Mouse (Mus musculus): ENCODE data around the gene R3hdm2. TPM values are rescaled to one million over a fixed set of nuclear protein-coding genes. Genes with fewer than 3 reads are reported as not detected.
A peak's percentile ranks its signal among the peaks of the same experiment; 100 is the strongest.

Gene R3hdm2
- polyA plus RNA-seq, 1 experiment from 2014 or later, result 30.4 TPM

DNA sequence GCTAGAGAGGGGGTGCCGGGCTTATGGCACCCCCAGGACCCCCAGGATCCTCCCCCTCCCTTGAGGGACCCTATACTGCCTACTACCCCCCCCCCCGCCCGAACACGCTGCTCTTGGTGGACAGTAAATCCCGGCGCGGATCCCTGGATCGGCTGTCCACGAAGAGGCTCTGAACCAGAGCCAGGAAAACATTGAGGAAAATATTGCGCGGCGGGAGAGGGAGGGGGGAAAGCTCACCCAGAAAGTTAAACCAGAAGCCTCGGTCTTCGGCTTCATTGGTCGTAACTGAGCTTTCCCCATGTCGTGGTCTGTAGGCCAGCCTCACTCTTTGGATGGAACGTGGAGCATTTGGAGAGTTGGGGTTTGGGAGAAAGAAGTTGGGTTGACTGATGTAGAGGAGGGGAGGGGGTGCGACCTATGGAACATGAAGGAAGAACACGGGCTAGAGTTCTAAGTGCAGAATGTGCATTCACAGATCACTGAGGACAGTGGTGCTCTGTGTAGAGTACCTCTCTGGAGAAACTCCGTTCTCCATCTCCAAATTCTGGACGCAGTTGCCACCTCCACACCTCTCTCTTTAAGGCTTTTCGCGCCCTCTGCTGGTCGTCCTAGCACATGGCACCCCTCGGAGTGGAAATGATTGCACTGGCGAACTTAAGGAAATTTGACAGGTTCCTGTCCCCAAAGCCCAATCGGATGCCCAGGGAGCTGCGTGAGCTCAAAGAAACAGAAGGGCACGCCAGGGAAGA lies 38.1 kb upstream of the R3hdm2 start, which contains the start of gene Gli1:
Gene Gli1 (minus strand): TSS at position 84 of the 749 bp plus-strand sequence.
- Histone ChIP-seq H3K4me3 (peak within 1 kb of the TSS; percentile 57), H3K4me2 (peak within 1 kb of the TSS; percentile 96), H3K9ac (peak within 1 kb of the TSS; percentile 71), H3K36me3 (no peaks in the 10 kb centered on the region), H3K27ac (replicated peaks) (no peak within 1 kb of the TSS), H3K9me3 (no peaks in the 10 kb centered on the region), H3K27me3 (replicated peaks) (peaks cover 50% of the 10 kb centered on the region), H3K4me1 (peaks cover 34% of the 10 kb centered on the region)
- no peak for ATAC-seq (ENCODE audit: extremely low read depth, insufficient number of reproducible peaks, low FRiP score, low TSS enrichment)
- WGBS, result under 1% methylated on average over 29 of the region's 29 CpGs

DNA sequence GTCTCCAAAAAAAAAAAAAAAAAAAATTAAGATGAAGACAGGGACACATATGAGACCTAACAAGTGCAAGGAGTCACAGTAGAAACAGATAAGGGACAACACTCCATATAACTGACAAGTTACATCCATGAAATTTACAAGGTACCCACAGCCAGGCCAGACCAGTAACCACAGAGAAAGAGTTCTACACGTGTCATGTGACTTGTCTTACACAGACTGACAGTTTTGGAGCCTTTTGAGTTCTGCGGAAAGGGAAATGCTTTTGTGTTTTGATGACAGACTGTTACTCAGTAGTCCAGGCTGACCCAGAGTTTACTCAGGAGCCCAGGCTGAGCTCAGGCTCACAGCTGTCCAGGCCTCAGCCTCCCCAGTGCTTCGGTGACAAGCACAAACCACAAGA lies 37.1 kb upstream of the R3hdm2 start:
- Histone ChIP-seq H3K9ac (no peak overlapping the region), H3K9me3 (no peaks in the 10 kb centered on the region), H3K27me3 (replicated peaks) (peaks cover 40% of the 10 kb centered on the region), H3K27ac (replicated peaks) (no peak overlapping the region), H3K4me1 (peaks cover 34% of the 10 kb centered on the region), H3K4me2 (no peak overlapping the region), H3K36me3 (no peaks in the 10 kb centered on the region), H3K4me3 (no peak overlapping the region)
- no peak for ATAC-seq (ENCODE audit: extremely low read depth, insufficient number of reproducible peaks, low FRiP score, low TSS enrichment)
- WGBS, result 66% methylated on average over 3 of the region's 3 CpGs

DNA sequence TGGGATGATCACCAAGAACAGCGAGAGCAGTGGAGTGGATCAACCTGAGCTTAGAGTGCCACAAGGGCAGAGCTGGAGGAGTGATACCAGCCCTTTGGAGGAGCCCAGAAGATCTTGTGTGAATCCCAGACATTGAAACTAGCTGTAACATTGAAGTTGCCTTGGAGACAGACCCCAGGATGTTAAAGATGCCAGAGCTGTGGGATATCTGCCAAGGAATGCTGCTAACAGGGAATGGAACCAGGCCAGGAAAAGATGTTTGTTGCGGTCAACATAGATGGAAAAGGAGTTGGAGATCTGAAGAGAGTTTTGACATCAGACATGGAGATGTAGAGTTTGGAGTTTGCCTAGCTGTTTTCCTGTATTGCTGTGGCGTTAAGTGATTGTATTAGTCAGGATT lies 34.0 kb upstream of the R3hdm2 start:
- Histone ChIP-seq H3K27ac (replicated peaks) (no peak overlapping the region), H3K4me1 (peaks cover 22% of the 10 kb centered on the region), H3K9me3 (no peaks in the 10 kb centered on the region), H3K4me3 (no peak overlapping the region), H3K27me3 (replicated peaks) (peaks cover 21% of the 10 kb centered on the region), H3K4me2 (no peak overlapping the region), H3K36me3 (no peaks in the 10 kb centered on the region), H3K9ac (no peak overlapping the region)
- no peak for ATAC-seq (ENCODE audit: extremely low read depth, insufficient number of reproducible peaks, low FRiP score, low TSS enrichment)
- 59% methylated on average over 3 of the region's 3 CpGs for whole genome bisulfite sequencing

DNA sequence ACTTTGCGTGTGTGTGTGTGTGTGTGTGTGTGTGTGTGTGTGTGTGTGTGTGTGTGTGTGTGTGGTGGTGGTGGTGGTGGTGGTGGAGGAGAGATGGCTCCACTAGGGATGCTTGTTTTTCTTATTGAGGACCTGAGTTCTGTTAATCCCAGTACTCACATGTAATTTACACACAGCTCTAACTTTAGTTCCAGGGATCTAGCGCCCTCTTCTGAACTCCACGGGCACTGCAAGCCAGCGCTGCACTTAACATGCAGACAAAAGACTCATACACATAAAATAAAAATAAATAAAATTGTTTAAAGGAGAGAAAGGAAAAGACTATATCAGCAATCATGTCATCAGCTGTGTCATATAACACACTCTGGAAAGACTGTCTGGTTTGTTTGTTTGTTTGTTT lies 31.2 kb upstream of the R3hdm2 start:
- no peak overlapping the region for H3K4me3 ChIP-seq
- no peak for ATAC-seq (ENCODE audit: extremely low read depth, insufficient number of reproducible peaks, low FRiP score, low TSS enrichment)
- no peaks in the 10 kb centered on the region for H3K36me3 ChIP-seq
- peaks cover 11% of the 10 kb centered on the region; the same call in 1 of the 2 replicates for H3K4me1 ChIP-seq
- no peak overlapping the region for H3K9ac ChIP-seq
- peaks cover 21% of the 10 kb centered on the region for H3K27me3 ChIP-seq (replicated peaks)
- H3K4me2 ChIP-seq, result no peak overlapping the region
- no peaks in the 10 kb centered on the region for H3K9me3 ChIP-seq
- H3K27ac ChIP-seq (replicated peaks), result no peak overlapping the region
- WGBS, result 61% methylated on average over 3 of the region's 4 CpGs

DNA sequence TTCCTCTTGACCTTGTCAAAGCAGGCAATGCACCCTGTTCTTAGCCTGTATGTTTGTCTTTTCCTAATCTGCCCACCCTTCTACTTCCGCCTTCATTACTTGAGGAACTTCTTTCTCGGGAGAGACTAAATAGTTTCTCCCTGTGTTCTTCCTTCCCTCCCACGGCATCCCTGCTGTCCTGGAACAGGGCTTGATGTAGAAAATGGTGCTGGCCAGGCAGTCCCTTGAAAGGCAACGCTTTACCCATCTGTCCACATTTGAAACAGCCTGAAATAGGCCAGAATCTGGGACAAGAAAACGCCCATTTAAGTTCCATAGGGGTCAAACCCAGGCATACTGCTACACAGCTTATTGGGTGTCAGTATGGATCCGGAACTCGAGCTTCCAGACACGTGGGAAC lies 30.3 kb upstream of the R3hdm2 start:
- H3K36me3 ChIP-seq, result no peaks in the 10 kb centered on the region
- no peak overlapping the region for H3K4me2 ChIP-seq
- no peak overlapping the region for H3K4me3 ChIP-seq
- no peak for ATAC-seq (ENCODE audit: extremely low read depth, insufficient number of reproducible peaks, low FRiP score, low TSS enrichment)
- H3K9me3 ChIP-seq, result no peaks in the 10 kb centered on the region
- no peak overlapping the region for H3K27ac ChIP-seq (replicated peaks)
- peaks cover 21% of the 10 kb centered on the region for H3K27me3 ChIP-seq (replicated peaks)
- H3K9ac ChIP-seq, result no peak overlapping the region
- H3K4me1 ChIP-seq, result peaks cover 11% of the 10 kb centered on the region; the same call in 1 of the 2 replicates
- WGBS, result 64% methylated on average over 8 of the region's 8 CpGs

DNA sequence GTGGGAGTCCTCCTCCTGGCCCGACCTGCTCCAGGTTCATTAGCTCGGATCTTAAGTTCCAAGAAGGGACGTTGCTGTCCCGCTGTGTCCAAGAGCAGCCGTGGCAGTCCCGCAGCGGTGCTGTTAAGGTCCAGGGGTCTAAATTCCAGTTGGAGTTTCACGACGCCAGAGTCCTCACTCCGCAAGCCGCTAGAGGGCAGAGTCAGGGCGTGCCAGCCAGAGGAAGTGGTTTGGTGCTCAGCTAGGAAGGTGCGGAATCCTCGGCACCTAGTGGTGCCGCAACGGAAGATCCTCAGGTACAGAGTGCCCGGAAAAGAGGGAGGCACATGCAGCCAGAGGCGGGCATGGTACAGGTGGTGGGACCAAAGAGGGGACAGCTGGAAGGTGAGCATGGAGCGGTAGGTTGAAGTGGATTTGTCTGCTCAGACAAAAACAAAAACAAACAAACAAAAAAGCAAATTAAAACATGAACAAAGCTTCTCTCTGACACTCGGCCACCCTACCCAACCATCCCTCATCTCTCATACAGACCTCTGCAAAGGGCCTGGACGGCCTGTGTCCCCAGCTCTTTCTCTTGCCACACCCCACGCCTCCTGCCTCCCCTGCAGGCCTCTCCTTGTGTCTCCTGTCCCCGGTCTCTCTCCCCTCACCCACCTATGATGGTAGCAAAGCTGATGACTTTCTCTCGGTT lies 29.4 kb upstream of the R3hdm2 start:
- no peaks in the 10 kb centered on the region for H3K9me3 ChIP-seq
- WGBS, result 11% methylated on average over 24 of the region's 24 CpGs
- H3K27me3 ChIP-seq (replicated peaks), result peaks cover 27% of the 10 kb centered on the region

DNA sequence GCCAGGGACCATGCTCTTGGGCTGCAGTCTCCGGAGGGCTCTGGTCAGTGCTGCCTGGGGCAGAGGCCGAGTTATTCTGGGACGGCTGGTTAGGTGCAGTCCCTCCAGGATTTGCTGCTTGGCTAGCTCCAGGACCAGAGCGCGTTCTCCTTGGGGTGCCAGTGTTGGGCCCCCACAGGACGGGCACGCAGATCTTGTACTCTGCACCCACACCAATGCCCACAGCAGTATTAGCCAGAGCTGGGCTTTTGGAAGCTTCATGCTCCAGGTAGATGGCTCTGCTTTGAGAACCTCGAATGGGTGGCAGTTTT lies 28.9 kb upstream of the R3hdm2 start:
- H3K27me3 ChIP-seq (replicated peaks), result peaks cover 32% of the 10 kb centered on the region
- no peaks in the 10 kb centered on the region for H3K36me3 ChIP-seq
- H3K4me1 ChIP-seq, result peaks cover 11% of the 10 kb centered on the region; the same call in 1 of the 2 replicates
- H3K4me2 ChIP-seq, result no peak overlapping the region; the same call in 1 of the 2 replicates
- no peaks in the 10 kb centered on the region for H3K9me3 ChIP-seq
- no peak overlapping the region for H3K4me3 ChIP-seq
- no peak overlapping the region for H3K27ac ChIP-seq (replicated peaks)
- H3K9ac ChIP-seq, result peak overlapping the region; percentile 74
- 79% methylated on average over 8 of the region's 8 CpGs for WGBS
- ATAC-seq (ENCODE audit: extremely low read depth, insufficient number of reproducible peaks, low FRiP score, low TSS enrichment), result no peak

More for the DNA sequence above, 29.4 kb upstream of the R3hdm2 start:
- H3K4me2 ChIP-seq, result peak overlapping the region; percentile 65
- H3K4me3 ChIP-seq, result peak overlapping the region; percentile 37
- peaks cover 11% of the 10 kb centered on the region; the same call in 1 of the 2 replicates for H3K4me1 ChIP-seq
- no peak overlapping the region for H3K27ac ChIP-seq (replicated peaks)
- ATAC-seq (ENCODE audit: extremely low read depth, insufficient number of reproducible peaks, low FRiP score, low TSS enrichment), result no peak; the same call in 1 of the 2 replicates
- no peaks in the 10 kb centered on the region for H3K36me3 ChIP-seq
- peak overlapping the region; percentile 74 for H3K9ac ChIP-seq

DNA sequence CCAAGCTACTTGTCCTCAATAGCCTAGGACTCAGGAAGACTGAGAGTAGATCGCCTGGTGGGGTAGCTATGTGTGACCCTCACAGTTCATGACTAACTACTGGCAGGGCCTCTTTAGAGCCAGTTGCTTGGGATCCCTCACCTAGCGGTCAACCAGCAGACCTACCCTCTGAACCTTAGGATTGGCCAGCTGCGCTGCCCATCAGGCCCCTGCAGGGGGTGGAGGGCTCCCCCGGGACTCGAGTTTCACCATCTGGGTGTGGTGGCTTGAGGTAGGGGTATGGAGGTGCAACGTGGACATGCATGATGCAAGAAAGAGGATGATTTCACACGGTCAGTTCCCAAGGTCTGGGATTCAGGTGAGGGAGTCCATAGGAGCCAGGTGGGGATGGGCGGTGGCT lies 28.4 kb upstream of the R3hdm2 start:
- peaks cover 35% of the 10 kb centered on the region for H3K27me3 ChIP-seq (replicated peaks)
- no peak overlapping the region for H3K27ac ChIP-seq (replicated peaks)
- peaks cover 11% of the 10 kb centered on the region; the same call in 1 of the 2 replicates for H3K4me1 ChIP-seq
- no peak overlapping the region for H3K4me3 ChIP-seq
- WGBS, result 57% methylated on average over 8 of the region's 8 CpGs
- no peaks in the 10 kb centered on the region for H3K36me3 ChIP-seq
- no peak overlapping the region; the same call in 1 of the 2 replicates for H3K9ac ChIP-seq
- no peak overlapping the region for H3K4me2 ChIP-seq
- H3K9me3 ChIP-seq, result no peaks in the 10 kb centered on the region
- no peak for ATAC-seq (ENCODE audit: extremely low read depth, insufficient number of reproducible peaks, low FRiP score, low TSS enrichment)

DNA sequence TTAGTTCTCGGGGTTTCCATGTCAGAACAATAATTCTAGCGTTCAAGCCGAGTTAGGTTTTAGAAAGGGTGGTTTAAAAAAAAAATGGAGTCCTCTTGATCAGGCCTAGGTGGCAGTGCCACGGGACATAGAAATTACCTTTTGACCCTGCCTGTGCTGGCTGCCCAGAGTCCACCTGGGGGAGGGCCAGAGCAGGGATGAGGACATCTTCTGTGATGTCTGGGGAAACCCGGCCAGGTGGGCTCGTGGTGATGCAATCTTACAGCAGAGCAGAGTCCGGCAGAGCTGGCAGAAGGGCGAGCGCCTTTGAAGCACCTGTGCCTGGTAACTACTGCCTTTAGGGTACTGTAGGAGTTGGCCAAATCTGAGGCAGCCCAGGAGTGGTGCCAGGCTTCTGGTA lies 27.9 kb upstream of the R3hdm2 start:
- no peak overlapping the region for H3K9ac ChIP-seq
- H3K36me3 ChIP-seq, result no peaks in the 10 kb centered on the region
- H3K4me3 ChIP-seq, result no peak overlapping the region
- H3K27ac ChIP-seq (replicated peaks), result no peak overlapping the region
- H3K4me1 ChIP-seq, result peaks cover 11% of the 10 kb centered on the region; the same call in 1 of the 2 replicates
- 80% methylated on average over 9 of the region's 9 CpGs for WGBS
- H3K4me2 ChIP-seq, result no peak overlapping the region
- peaks cover 35% of the 10 kb centered on the region for H3K27me3 ChIP-seq (replicated peaks)
- ATAC-seq (ENCODE audit: extremely low read depth, insufficient number of reproducible peaks, low FRiP score, low TSS enrichment), result no peak
- no peaks in the 10 kb centered on the region for H3K9me3 ChIP-seq

DNA sequence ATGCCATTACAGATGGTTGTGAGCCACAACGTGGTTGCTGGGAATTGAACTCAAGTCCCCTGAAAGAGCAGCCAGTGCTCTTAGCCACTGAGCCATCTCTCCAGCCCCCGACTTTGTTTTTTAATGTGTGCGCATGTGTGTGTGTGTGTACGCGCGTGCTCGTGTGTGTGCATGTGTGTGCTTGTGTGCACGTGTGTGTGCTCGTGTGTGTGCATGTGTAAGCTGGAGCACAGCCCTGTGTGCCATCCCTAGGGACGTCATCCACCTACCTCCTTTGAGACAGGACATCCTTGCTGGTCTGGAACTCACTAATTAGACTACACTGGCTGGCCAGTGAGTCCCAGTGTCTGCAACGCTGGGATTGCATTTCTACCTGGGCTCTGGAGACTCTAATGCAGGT lies 27.4 kb upstream of the R3hdm2 start:
- Histone ChIP-seq H3K9me3 (no peaks in the 10 kb centered on the region), H3K4me3 (no peak overlapping the region), H3K9ac (no peak overlapping the region), H3K36me3 (no peaks in the 10 kb centered on the region), H3K27ac (replicated peaks) (no peak overlapping the region), H3K4me1 (peaks cover 11% of the 10 kb centered on the region; the same call in 1 of the 2 replicates), H3K27me3 (replicated peaks) (peaks cover 35% of the 10 kb centered on the region), H3K4me2 (no peak overlapping the region)
- no peak for ATAC-seq (ENCODE audit: extremely low read depth, insufficient number of reproducible peaks, low FRiP score, low TSS enrichment)
- WGBS, result 85% methylated on average over 11 of the region's 11 CpGs

DNA sequence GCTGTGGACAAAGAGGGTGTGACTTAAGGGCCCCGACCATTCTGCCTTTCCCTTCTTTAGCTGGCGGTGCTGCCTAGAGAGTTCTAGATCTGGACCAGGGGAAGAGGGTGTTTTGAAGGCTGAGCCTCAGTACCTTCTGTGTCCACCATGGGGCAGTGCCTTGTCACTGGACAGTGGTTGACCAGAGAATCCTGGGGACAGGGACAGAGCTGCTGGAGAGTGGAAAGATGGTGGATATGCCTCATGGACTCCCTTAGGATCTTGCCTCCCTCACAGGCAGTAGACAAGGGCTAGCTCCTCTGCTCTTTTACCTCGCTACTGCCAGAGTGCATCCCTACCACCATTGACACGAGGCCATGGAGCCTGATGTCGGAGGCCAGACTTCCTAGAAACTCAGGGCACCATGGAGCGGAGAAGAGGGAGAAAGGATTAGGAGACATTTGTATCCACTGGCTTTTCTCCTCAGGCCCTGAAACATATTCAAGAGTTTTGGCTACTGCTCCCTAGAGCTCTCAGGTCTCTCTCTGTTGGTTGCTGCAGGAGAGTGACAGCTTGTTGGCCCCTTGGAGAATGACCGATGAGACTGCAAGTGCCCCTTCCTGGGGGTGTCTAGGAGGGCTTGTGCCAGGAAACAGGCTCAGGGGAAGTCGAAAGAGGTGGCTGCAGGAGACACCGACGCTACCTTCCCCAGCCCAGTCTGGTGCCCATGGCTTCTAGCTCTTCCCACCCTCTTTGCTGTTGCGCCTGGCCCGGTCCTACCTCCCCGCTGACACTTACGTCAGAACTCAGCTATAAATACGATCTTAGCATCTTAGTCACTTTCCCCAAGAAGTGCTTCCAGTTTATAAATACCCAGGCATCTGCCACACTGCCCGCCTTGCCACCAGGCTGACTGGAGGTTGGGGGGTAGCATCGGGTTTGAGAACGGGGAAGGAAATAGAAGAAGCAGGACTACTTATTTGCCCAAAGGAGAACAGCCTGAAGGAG lies 25.9 kb upstream of the R3hdm2 start, which contains the start of gene Inhbe:
Gene Inhbe (minus strand): TSS at position 503 of the 987 bp plus-strand sequence.
- Histone ChIP-seq H3K27me3 (replicated peaks) (peaks cover 35% of the 10 kb centered on the region), H3K4me1 (peaks cover 11% of the 10 kb centered on the region; the same call in 1 of the 2 replicates), H3K9me3 (no peaks in the 10 kb centered on the region), H3K36me3 (no peaks in the 10 kb centered on the region), H3K27ac (replicated peaks) (0 out of 2 replicates have a peak within 1 kb of the TSS, but pooled peaks have one; percentile 50), H3K4me3 (no peak within 1 kb of the TSS), H3K4me2 (no peak within 1 kb of the TSS), H3K9ac (no peak within 1 kb of the TSS)
- WGBS, result 63% methylated on average over 18 of the region's 18 CpGs
- no peak for ATAC-seq (ENCODE audit: extremely low read depth, insufficient number of reproducible peaks, low FRiP score, low TSS enrichment)

Data from heart, embryonic 13.5 days (tissue).